Mouse (Mus musculus): ENCODE data around the gene Shoc2.
"Not testable (repeated sequence)": the region's sequence is repeated elsewhere in the genome, so short reads cannot be mapped to it uniquely, and the experiment has no call there.

Gene Shoc2

DNA sequence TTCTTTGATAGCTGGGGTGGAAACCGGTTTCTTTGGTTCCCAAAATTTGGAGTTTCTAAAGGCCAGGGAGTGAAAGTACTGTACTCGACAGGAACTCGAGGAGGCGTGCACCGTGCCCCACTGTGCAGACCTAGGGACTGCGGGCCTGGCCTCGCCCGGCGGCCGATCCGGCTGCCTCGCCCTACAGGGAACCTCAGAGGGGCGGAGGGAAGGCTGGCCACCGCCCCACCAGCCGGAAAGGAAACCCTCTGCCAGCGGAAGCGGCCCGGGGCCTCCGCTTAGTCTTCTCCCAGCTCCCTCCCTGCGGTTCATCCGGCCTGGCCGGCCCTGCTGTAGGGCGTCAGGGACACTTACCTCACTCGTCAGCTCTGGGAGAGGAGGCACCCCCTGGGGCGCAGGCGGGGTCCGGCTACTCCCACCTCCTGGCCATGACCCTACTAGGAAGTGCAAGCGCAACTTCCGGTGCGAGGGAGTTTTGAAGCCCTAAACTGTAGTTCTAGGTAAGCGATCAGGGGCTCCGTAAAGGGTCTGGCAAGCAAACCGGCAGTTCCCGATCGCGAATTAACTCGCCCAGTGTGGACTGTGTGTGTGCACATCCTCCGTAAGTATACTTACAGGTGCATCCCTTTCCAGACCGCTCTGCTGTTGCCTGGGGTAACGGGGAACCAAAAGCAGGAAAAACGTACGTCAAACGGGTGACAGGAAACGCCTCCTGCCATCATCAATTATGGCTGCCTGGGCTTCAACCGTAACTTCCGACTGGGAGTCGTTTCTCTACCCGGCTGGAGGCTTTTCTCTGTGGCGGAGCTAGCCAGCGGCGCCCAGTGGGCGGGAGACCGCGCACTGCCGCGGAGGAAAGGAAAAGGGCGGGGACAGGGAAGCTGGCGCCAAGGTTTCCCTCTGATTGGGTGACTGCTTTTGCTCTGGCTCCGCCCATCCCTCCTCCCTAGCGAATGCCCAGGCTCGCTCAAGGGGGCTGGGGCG lies at the start of gene Shoc2, which contains the start of gene Bbip1:
Shoc2 (plus strand) TSS at position 505 of the 984 bp plus-strand sequence.
Bbip1 (minus strand) TSS at position 826 of the 984 bp plus-strand sequence.
- DNase-seq (ENCODE audit: low spot score in 2 of 2): peak; percentile 97 to 99

DNA sequence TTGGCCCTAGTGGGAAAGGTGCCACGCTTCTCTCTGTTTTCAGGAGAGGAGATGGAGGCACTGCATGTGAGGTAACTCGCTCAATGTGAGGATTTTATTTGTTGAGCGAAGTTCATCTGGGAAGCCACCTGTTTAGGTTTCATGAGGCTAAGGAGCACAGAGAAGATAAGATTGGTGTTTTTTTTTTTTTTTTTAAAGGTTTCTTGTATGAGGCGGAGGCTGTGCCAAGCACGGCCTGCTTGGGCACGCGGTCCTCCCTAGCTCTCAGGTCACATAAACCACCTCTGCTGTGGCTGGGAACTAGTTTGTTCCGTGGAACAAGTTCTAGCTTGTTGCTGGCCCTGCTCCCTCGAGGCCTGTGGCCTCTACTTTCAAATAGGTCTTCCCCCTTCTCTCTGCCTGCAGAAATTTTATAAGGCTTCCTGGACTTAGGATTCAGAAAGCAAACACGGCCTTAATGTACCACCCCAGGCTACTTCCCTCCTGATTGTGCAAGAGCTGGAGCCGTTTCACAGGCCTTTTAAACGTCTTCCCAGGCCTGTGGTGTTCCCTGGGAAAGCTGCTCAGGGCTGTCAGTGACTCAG lies 49.5 kb upstream of the Shoc2 start:
- DNase-seq (ENCODE audit: low spot score in 2 of 2): no peak

- no peak for DNase-seq (ENCODE audit: low spot score in 2 of 2)
These were observed 46.1 kb upstream of the Shoc2 start for GRCm38 (mm10) chr19:53898046-53898445.

DNA sequence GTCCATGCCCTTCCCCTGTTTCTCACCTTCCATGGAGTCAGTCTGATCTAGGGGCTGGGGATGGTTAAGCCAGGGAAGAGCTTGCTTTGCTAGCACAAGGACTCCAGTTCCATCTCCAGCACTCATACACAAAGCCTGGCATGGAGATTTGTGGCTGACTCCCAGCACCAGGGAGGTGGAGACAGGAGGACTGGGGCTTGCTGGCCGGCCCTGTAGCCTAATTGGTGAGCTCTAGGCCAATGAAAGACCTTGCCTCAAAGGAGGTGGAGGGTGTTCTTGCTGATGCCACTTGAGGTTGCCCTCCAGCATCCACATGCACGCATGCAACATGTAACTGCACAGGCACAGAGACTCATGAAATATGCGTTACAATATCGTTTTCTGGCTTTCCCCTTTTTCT lies 45.6 kb upstream of the Shoc2 start:
- DNase-seq (ENCODE audit: low spot score in 2 of 2): no peak

DNA sequence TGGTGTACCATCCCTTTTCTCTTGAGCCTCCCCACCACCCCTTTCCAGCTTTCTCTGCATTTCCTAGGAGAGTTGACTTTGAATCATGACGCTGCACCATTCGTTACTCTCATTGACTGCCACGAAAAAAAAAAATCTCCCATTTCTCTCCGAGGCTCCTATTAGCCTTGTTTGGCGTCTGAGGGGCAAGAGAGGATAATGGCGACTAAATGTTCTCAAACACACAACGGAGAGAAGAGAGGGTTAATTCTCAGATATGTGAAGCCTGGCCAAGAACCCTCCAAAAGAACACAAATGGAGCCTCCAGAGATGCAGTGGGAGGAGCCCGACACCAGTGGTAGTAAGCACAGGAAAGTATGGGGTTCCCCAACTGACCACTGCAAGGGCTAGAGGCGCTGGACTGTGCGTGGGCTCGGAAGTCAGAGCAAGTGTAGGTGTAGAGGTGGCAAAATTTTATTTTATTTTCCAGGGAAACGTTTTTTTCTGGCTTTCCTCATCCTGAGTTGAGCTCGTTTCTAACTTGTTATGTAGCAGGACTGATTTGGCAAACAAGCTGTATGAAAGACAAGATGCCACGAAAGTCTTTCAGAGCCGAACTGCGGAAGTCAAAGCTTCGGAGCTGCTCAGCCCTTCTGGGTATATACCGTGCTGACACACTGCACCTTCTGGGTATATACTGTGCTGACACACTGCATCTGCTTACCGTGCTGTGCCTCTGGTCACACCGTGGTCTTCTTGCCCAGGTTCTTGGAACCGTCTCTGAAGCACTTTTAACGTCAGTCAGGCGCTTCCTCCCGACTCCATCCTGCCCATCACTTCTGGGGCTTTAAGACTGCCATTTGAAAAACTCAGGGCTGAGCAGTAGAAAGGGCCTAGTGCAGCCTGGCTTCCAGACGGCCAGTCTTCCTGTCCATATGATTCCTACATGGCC lies 44.9 kb upstream of the Shoc2 start:
- DNase-seq (ENCODE audit: low spot score in 2 of 2): no peak

- no peak for DNase-seq (ENCODE audit: low spot score in 2 of 2)
These were observed 44.0 kb upstream of the Shoc2 start for GRCm38 (mm10) chr19:53899941-53900610.

DNA sequence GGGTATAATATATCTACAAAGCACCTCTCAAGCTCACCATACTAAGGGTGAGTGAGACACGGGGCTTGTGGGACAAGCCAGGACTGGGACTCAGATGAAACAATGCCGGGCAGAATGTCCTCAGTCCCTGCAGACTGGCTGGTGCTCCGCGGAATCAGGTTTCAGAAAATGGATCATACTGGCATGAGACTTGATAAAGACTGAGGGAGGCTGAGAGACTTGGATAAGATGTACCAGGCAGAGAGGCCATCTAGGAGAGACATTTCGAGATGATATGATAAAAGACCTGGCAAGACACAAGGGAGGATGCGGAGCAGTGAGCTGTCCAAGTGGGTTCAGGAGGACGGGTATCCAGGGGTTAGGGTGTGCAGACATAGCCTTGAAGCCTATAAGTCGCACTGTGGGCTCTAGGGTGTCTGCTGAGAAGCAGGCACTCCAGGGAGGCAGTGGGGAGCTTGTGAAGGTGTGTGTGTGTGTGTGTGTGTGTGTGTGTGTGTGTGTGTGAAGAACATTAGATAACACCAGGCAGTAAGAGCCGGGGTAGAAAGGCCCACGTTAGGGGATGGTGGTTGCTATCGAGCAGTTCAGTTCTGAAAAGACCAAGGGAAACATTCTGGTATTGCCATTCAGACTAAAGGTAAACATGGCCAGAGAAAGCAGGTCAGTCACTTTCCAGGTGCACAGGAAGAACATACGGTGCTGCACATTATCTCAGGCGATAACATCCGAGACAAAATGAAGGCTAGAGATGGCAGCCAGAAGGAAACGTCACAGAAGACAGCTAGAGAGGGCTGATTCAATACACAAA lies 42.0 kb upstream of the Shoc2 start:
- DNase-seq (ENCODE audit: low spot score in 2 of 2): no peak

- DNase-seq (ENCODE audit: low spot score in 2 of 2): peak; percentile 94
These were observed 41.2 kb upstream of the Shoc2 start for GRCm38 (mm10) chr19:53902739-53903487.

- peak; percentile 55 to 58 for DNase-seq (ENCODE audit: low spot score in 2 of 2)
These were observed 40.4 kb upstream of the Shoc2 start for GRCm38 (mm10) chr19:53903507-53904321.

- DNase-seq (ENCODE audit: low spot score in 2 of 2): no peak
These were observed 39.1 kb upstream of the Shoc2 start for GRCm38 (mm10) chr19:53904833-53905480.

- no peak for DNase-seq (ENCODE audit: low spot score in 2 of 2)
These were observed 37.9 kb upstream of the Shoc2 start for GRCm38 (mm10) chr19:53906033-53906702.

- DNase-seq (ENCODE audit: low spot score in 2 of 2): not testable (repeated sequence)
These were observed 37.4 kb upstream of the Shoc2 start for GRCm38 (mm10) chr19:53906703-53907070.

- DNase-seq (ENCODE audit: low spot score in 2 of 2): no peak
These were observed 29.2 kb upstream of the Shoc2 start for GRCm38 (mm10) chr19:53914950-53915349.

DNA sequence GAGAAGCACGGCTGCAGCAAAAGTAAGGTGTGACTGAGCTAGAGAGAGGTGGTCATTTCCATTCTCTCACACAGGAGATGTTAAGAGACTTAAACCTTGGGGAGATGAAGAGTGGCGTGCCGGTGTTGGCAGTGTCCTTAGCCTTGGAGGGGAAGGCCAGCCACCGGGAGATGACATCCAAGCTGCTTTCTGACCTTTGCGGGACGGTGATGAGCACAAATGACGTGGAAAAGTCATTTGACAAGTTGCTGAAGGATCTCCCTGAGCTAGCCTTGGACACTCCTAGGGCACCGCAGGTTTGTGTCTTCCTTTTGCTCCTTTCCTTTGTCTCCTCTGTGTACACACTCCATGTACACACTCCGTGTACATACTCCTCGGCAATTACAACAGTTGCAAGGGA lies 24.6 kb upstream of the Shoc2 start:
- no peak for DNase-seq (ENCODE audit: low spot score in 2 of 2)

DNA sequence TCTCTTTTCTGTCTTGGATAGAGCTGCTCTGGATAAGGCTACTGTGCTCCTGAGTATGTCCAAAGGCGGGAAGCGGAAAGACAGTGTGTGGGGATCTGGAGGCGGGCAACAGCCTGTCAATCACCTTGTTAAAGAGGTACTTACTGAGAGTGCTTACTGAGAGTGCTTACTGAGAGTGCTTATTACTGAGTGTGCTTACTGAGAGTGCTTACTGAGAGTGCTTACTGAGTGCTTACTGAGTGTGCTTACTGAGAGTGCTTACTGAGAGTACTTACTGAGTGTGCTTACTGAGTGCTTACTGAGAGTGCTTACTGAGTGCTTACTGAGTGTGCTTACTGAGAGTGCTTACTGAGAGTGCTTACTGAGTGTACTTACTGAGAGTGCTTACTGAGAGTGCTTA lies 22.1 kb upstream of the Shoc2 start:
- not testable (repeated sequence) for DNase-seq (ENCODE audit: low spot score in 2 of 2)

GRCm38 (mm10) chr19:53925338-53925751 lies 18.8 kb upstream of the Shoc2 start:
- no peak for DNase-seq (ENCODE audit: low spot score in 2 of 2)

DNA sequence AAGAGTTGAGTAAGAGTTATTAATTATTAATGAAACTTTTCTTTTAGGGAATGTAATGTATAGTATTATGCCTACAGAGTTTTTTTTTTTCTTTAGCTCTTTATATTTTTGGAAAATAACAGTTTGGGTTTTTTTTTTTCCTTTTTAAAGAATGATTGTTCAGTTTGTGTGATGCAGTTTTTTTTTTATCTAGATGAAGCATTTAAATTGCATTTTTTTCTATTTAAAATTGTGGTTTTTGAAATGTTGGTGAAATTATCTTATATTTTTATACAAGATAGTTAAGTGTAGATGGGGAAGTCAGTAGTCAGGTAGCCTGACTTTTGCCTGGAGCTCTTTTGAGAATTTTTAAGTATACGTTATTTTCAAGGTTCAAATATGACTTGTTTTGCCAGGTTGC lies 17.4 kb upstream of the Shoc2 start:
- DNase-seq (ENCODE audit: low spot score in 2 of 2): no peak

GRCm38 (mm10) chr19:53929218-53929617 lies 14.9 kb upstream of the Shoc2 start:
- DNase-seq (ENCODE audit: low spot score in 2 of 2): no peak
